Mouse (Mus musculus) liver, embryonic 15.5 days (tissue): ENCODE data around the gene Cops9. TPM values are rescaled to one million over a fixed set of nuclear protein-coding genes. Genes with fewer than 3 reads are reported as not detected.

Source experiments
- ATAC-seq: fragments of 200-750 bp; cut with Nextera tagmentation; 2 replicates; pipeline ENCODE4 v1.8.0; 2017; ENCODE audit warnings: moderate number of reproducible peaks, mild to moderate bottlenecking, moderate library complexity; ENCODE audit not compliant: insufficient read depth
- H3K27ac ChIP-seq: fragments of 300-500 bp; sonication (generic); replicated peaks from 2 replicates; pipeline ENCODE4 v1.5.1; 2015; ENCODE audit warnings: mild to moderate bottlenecking, inconsistent platforms
- H3K27me3 ChIP-seq: fragments of 300-500 bp; sonication (generic); 2 replicates; pipeline ENCODE4 v1.6.1; 2015; ENCODE audit warnings: mild to moderate bottlenecking, inconsistent platforms
- H3K36me3 ChIP-seq: fragments of 300-500 bp; sonication (generic); replicated peaks from 2 replicates; pipeline ENCODE4 v1.6.1; 2015; ENCODE audit warnings: moderate library complexity, mild to moderate bottlenecking, inconsistent platforms
- H3K4me1 ChIP-seq: fragments of 300-500 bp; sonication (generic); replicated peaks from 2 replicates; pipeline ENCODE4 v1.6.1; 2015; ENCODE audit warnings: inconsistent platforms
- H3K4me2 ChIP-seq: fragments of 300-500 bp; sonication (generic); 2 replicates; pipeline ENCODE4 v1.6.1; 2015; ENCODE audit warnings: moderate library complexity, mild to moderate bottlenecking, inconsistent platforms
- H3K4me3 ChIP-seq: fragments of 300-500 bp; sonication (generic); replicated peaks from 2 replicates; pipeline ENCODE4 v1.5.1; 2015; ENCODE audit warnings: mild to moderate bottlenecking, inconsistent platforms
- H3K9ac ChIP-seq: fragments of 300-500 bp; sonication (generic); 2 replicates; pipeline ENCODE4 v1.6.1; 2015; ENCODE audit warnings: moderate library complexity, mild to moderate bottlenecking, inconsistent platforms
- H3K9me3 ChIP-seq: fragments of 300-500 bp; sonication (generic); replicated peaks from 2 replicates; pipeline ENCODE4 v1.6.1; 2016; ENCODE audit warnings: inconsistent platforms
- WGBS: fragments of 180-500 bp; shearing (Covaris S2); methylation state at CpG from one replicate; pipeline ENCODE4 v1.1.7; 2015; ENCODE audit warnings: mixed read lengths; ENCODE audit not compliant: insufficient replicate concordance; 5-methylcytosine and 5-hydroxymethylcytosine counted together
- polyA plus RNA-seq: library from polyadenylated mRNA; unstranded; fragments of >200 nt; fragmentation: Nextera tagmentation; extraction: Ambion mirVana; gene quantifications from 2 replicates; pipeline ENCODE4 v1.2.1, GENCODE M21; 2015

Gene Cops9
- polyA plus RNA-seq: 157 and 173 TPM in 2 replicates

- peak; percentile 82 for ATAC-seq
- 2% methylated on average over 50 of the region's 50 CpGs for WGBS
- Histone ChIP-seq H3K4me2 (peak within 1 kb of the TSS; percentile 82), H3K36me3 (peaks cover 24% of the 10 kb centered on the region), H3K27me3 (no peaks in the 10 kb centered on the region), H3K4me3 (peak within 1 kb of the TSS; percentile 85), H3K9ac (peak within 1 kb of the TSS; percentile 73), H3K9me3 (no peaks in the 10 kb centered on the region), H3K4me1 (peaks cover 26% of the 10 kb centered on the region), H3K27ac (peak within 1 kb of the TSS; percentile 60; the same call in 1 of the 2 replicates)
Measured at GRCm38 (mm10) chr1:92641514-92642272, at the start of gene Cops9. Cops9 (minus strand) TSS chr1:92641985.

GRCm38 (mm10) chr1:92691166-92691844, 49.5 kb upstream of the Cops9 start:
- H3K4me2 ChIP-seq: no peak overlapping the region
- no peak for ATAC-seq
- no peaks in the 10 kb centered on the region for H3K9me3 ChIP-seq
- H3K4me3 ChIP-seq: no peak overlapping the region
- H3K36me3 ChIP-seq: no peaks in the 10 kb centered on the region
- no peak overlapping the region for H3K27ac ChIP-seq
- H3K27me3 ChIP-seq: no peaks in the 10 kb centered on the region
- 50% methylated on average over 3 of the region's 3 CpGs for WGBS
- H3K9ac ChIP-seq: no peak overlapping the region
- no peaks in the 10 kb centered on the region for H3K4me1 ChIP-seq

- Histone ChIP-seq H3K4me1 (no peaks in the 10 kb centered on the region), H3K4me2 (no peak overlapping the region), H3K36me3 (no peaks in the 10 kb centered on the region), H3K4me3 (no peak overlapping the region), H3K27me3 (no peaks in the 10 kb centered on the region), H3K9ac (no peak overlapping the region), H3K9me3 (no peaks in the 10 kb centered on the region), H3K27ac (no peak overlapping the region)
- 61% methylated on average over 8 of the region's 8 CpGs for WGBS
- ATAC-seq: no peak
Measured at GRCm38 (mm10) chr1:92686994-92687393, 45.2 kb upstream of the Cops9 start.

- H3K9me3 ChIP-seq: no peaks in the 10 kb centered on the region
- ATAC-seq: no peak
- no peak overlapping the region for H3K9ac ChIP-seq
- no peak overlapping the region for H3K4me3 ChIP-seq
- no peak overlapping the region for H3K4me2 ChIP-seq
- 68% methylated on average over 8 of the region's 8 CpGs for WGBS
- H3K27me3 ChIP-seq: no peaks in the 10 kb centered on the region
- no peaks in the 10 kb centered on the region for H3K4me1 ChIP-seq
- H3K27ac ChIP-seq: no peak overlapping the region
- no peaks in the 10 kb centered on the region for H3K36me3 ChIP-seq
Measured at GRCm38 (mm10) chr1:92683151-92683550, 41.4 kb upstream of the Cops9 start.

- Histone ChIP-seq H3K27ac (no peak overlapping the region), H3K4me1 (0 out of 2 replicates have a peak, but pooled peaks cover 4% of the 10 kb centered on the region), H3K9me3 (no peaks in the 10 kb centered on the region), H3K4me3 (no peak overlapping the region), H3K9ac (no peak overlapping the region), H3K4me2 (no peak overlapping the region), H3K36me3 (no peaks in the 10 kb centered on the region), H3K27me3 (no peaks in the 10 kb centered on the region)
- WGBS: 46% methylated on average over 16 of the region's 16 CpGs
- no peak for ATAC-seq
Measured at GRCm38 (mm10) chr1:92680668-92681603, 39.2 kb upstream of the Cops9 start.

GRCm38 (mm10) chr1:92678757-92679156, 37.0 kb upstream of the Cops9 start:
- WGBS: 32% methylated on average over 5 of the region's 5 CpGs
- no peak overlapping the region for H3K27ac ChIP-seq
- H3K9ac ChIP-seq: no peak overlapping the region
- no peaks in the 10 kb centered on the region for H3K27me3 ChIP-seq
- H3K4me2 ChIP-seq: no peak overlapping the region
- H3K36me3 ChIP-seq: no peaks in the 10 kb centered on the region
- ATAC-seq: no peak
- 0 out of 2 replicates have a peak, but pooled peaks cover 4% of the 10 kb centered on the region for H3K4me1 ChIP-seq
- H3K9me3 ChIP-seq: no peaks in the 10 kb centered on the region
- no peak overlapping the region for H3K4me3 ChIP-seq

- Histone ChIP-seq H3K27me3 (no peaks in the 10 kb centered on the region), H3K27ac (no peak overlapping the region), H3K9me3 (no peaks in the 10 kb centered on the region), H3K36me3 (no peaks in the 10 kb centered on the region), H3K4me2 (no peak overlapping the region), H3K4me1 (0 out of 2 replicates have a peak, but pooled peaks cover 4% of the 10 kb centered on the region), H3K9ac (no peak overlapping the region), H3K4me3 (no peak overlapping the region)
- ATAC-seq: no peak
- WGBS: 62% methylated on average over 3 of the region's 3 CpGs
Measured at GRCm38 (mm10) chr1:92676676-92676975, 34.8 kb upstream of the Cops9 start.

- ATAC-seq: no peak
- H3K4me3 ChIP-seq: no peak overlapping the region
- WGBS: 20% methylated on average over 10 of the region's 10 CpGs
- no peaks in the 10 kb centered on the region for H3K9me3 ChIP-seq
- no peaks in the 10 kb centered on the region for H3K36me3 ChIP-seq
- no peak overlapping the region for H3K9ac ChIP-seq
- no peak overlapping the region for H3K27ac ChIP-seq
- no peak overlapping the region for H3K4me2 ChIP-seq
- no peaks in the 10 kb centered on the region for H3K27me3 ChIP-seq
- 0 out of 2 replicates have a peak, but pooled peaks cover 4% of the 10 kb centered on the region for H3K4me1 ChIP-seq
Measured at GRCm38 (mm10) chr1:92675932-92676675, 34.3 kb upstream of the Cops9 start.

- Histone ChIP-seq H3K4me2 (no peak overlapping the region), H3K9me3 (no peaks in the 10 kb centered on the region), H3K4me1 (0 out of 2 replicates have a peak, but pooled peaks cover 4% of the 10 kb centered on the region), H3K36me3 (no peaks in the 10 kb centered on the region), H3K4me3 (no peak overlapping the region), H3K27ac (no peak overlapping the region), H3K9ac (no peak overlapping the region), H3K27me3 (no peaks in the 10 kb centered on the region)
- WGBS: 54% methylated on average over 5 of the region's 5 CpGs
- no peak for ATAC-seq
Measured at GRCm38 (mm10) chr1:92673258-92673782, 31.5 kb upstream of the Cops9 start.

- no peak overlapping the region for H3K4me3 ChIP-seq
- no peak for ATAC-seq
- no peak overlapping the region for H3K27ac ChIP-seq
- 0 out of 2 replicates have a peak, but pooled peaks cover 2% of the 10 kb centered on the region for H3K4me1 ChIP-seq
- no peaks in the 10 kb centered on the region for H3K27me3 ChIP-seq
- 62% methylated on average over 4 of the region's 4 CpGs for WGBS
- no peak overlapping the region for H3K9ac ChIP-seq
- no peaks in the 10 kb centered on the region for H3K36me3 ChIP-seq
- H3K4me2 ChIP-seq: no peak overlapping the region
- no peaks in the 10 kb centered on the region for H3K9me3 ChIP-seq
Measured at GRCm38 (mm10) chr1:92671326-92671725, 29.5 kb upstream of the Cops9 start.
